Mouse (Mus musculus) cerebellum, adult 2 months (tissue): ENCODE results near the gene Slc17a2. TPM values are rescaled to one million over a fixed set of nuclear protein-coding genes. Genes with fewer than 3 reads are reported as not detected.
A peak's percentile ranks its signal among the peaks of the same experiment; 100 is the strongest.

Experiments
- DNase-seq, 2 experiments: peaks; one replicate each; pipeline ENCODE4 v3.0.0; 2021
- H3K27ac ChIP-seq: fragments of 200-500 bp; 2 replicates; pipeline ENCODE4 v1.5.1; 2012; ENCODE audit warnings: low read length, control low read depth, inconsistent platforms; ENCODE audit not compliant: insufficient read depth
- H3K27me3 ChIP-seq: fragments of 200-500 bp; 2 replicates; pipeline ENCODE4 v1.6.1; 2012; ENCODE audit warnings: inconsistent platforms, mild to moderate bottlenecking, low read length, moderate library complexity; ENCODE audit not compliant: control insufficient read depth, insufficient read depth
- H3K4me1 ChIP-seq: fragments of 200-500 bp; 2 replicates; pipeline ENCODE4 v1.6.1; 2011; ENCODE audit warnings: low read length; ENCODE audit not compliant: control insufficient read depth, insufficient read depth
- H3K4me3 ChIP-seq: fragments of 200-500 bp; replicated peaks from 2 replicates; pipeline ENCODE3; 2011; ENCODE audit warnings: mild to moderate bottlenecking, low read depth, low read length, control low read depth; ENCODE audit not compliant: insufficient read depth
- CTCF ChIP-seq: fragments of 200-500 bp; IDR thresholded peaks from 2 replicates; pipeline ENCODE4 v1.5.1; 2011; ENCODE audit warnings: low read depth, mild to moderate bottlenecking, control low read depth, low read length, moderate library complexity, borderline replicate concordance; ENCODE audit not compliant: insufficient read depth
- POLR2A ChIP-seq: fragments of 200-500 bp; IDR thresholded peaks from 2 replicates; pipeline ENCODE4 v1.6.1; 2011; ENCODE audit warnings: low read length, control low read depth, borderline replicate concordance; ENCODE audit not compliant: insufficient read depth
- WGBS: fragments of 180-500 bp; shearing (Covaris S2); methylation state at CpG from one replicate; pipeline ENCODE4 v1.1.7; 2018; 5-methylcytosine and 5-hydroxymethylcytosine counted together
- polyA plus RNA-seq: library from polyadenylated mRNA; depleted of rRNA; stranded (reverse); fragments of >200 nt; gene quantifications from 2 replicates; pipeline ENCODE4 v1.2.3, GENCODE M21; 2012; rRNA removed

Slc17a2 gene
- not detected in 2 replicates for polyA plus RNA-seq

- H3K27ac ChIP-seq: no peak within 1 kb of the TSS
- TF ChIP-seq POLR2A: no peak
- no peak for TF ChIP-seq CTCF
- 71% methylated on average over 15 of the region's 15 CpGs for WGBS
Observed at GRCm38 (mm10) chr13:23806422-23807052, at the start of gene Slc17a2. Gene Slc17a2, plus strand, starts transcription at chr13:23806993.

DNA sequence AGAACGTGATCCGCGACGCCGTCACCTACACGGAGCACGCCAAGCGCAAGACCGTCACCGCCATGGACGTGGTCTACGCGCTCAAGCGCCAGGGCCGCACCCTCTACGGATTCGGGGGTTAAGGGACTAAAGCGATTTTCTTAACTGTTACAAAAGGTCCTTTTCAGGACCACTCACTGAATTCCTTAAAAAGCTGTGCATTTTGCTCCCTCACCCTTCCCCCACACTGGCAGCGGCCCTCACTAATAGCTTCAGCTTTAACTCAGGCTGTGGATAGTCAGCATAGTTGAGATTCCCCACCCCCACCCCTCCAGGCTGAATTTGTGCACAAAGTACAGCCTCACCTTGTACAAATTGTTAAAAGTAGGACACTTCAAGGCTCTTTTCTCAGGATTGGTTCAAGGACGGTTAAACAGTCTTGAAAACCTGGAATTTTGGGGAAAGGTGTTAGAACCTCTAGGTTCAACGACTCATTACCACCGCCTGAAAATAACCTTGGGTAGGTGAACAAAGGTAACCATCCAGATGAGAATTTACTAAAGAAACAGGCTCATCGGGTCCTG lies 49.5 kb upstream of the Slc17a2 start:
- no peaks in the 10 kb centered on the region for H3K4me1 ChIP-seq
- peak overlapping the region; percentile 23 for H3K4me3 ChIP-seq
- 3% methylated on average over 18 of the region's 23 CpGs for WGBS
- no peak for TF ChIP-seq POLR2A
- TF ChIP-seq CTCF: no peak
- peak overlapping the region; percentile 42 for H3K27ac ChIP-seq
- no peaks in the 10 kb centered on the region for H3K27me3 ChIP-seq
- DNase-seq: peak in 1 of 2 experiments; percentile 29

More at GRCm38 (mm10) chr13:23806422-23807052, at the start of gene Slc17a2:
- Histone ChIP-seq H3K4me3 (no peak within 1 kb of the TSS), H3K4me1 (no peaks in the 10 kb centered on the region), H3K27me3 (no peaks in the 10 kb centered on the region)
- DNase-seq: no peak

DNA sequence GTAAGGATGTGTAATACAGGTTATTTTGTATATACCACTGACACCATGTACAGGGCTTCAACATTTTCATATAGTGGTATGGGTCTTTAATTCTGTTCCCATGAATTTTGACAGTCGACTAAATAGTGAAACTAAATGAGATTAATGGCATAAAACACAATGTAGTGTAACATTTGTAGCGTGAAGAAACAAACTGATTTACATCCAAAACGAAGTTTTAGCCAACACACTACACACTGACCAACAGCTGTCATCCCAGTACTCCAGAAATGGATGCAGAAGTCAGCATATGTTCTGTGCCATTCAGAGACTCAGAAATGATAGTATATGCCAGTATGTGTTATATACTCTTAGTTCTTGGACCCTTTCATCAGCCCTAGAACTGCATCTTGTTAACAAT lies 48.9 kb upstream of the Slc17a2 start:
- Histone ChIP-seq H3K4me3 (no peak overlapping the region), H3K27ac (no peak overlapping the region), H3K4me1 (no peaks in the 10 kb centered on the region; the same call in 1 of the 2 replicates), H3K27me3 (no peaks in the 10 kb centered on the region)
- TF ChIP-seq CTCF (no peak), POLR2A (no peak)
- no peak for DNase-seq
- 24% methylated on average over 3 of the region's 3 CpGs for whole genome bisulfite sequencing

DNA sequence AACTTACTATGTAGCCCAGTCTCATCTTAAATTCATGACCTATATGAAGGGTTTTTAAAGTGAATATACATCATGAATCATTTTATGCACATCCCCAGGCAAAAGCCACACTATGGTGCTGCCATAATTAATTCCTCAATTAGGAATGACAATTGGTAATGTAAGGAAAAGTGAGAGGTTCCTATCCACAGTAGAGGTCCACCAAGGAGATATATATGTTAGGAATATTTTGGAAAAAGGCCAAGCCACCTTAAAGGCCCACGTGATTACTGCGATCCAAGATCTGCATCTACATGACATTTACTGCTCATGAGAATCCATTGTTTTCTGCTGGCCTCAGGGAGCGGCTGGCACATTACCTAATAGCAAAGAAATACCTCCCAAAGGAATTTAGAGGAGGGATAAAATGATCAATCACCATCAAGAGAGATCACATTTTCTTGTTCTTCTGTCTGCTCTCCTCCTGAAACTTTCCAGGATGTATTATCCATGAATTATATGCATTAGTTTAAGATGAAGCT lies 47.5 kb upstream of the Slc17a2 start:
- Histone ChIP-seq H3K4me1 (no peaks in the 10 kb centered on the region; the same call in 1 of the 2 replicates), H3K27ac (no peak overlapping the region), H3K27me3 (no peaks in the 10 kb centered on the region), H3K4me3 (no peak overlapping the region)
- DNase-seq: no peak
- 80% methylated on average over 3 of the region's 3 CpGs for WGBS
- TF ChIP-seq POLR2A: no peak
- no peak for TF ChIP-seq CTCF

DNA sequence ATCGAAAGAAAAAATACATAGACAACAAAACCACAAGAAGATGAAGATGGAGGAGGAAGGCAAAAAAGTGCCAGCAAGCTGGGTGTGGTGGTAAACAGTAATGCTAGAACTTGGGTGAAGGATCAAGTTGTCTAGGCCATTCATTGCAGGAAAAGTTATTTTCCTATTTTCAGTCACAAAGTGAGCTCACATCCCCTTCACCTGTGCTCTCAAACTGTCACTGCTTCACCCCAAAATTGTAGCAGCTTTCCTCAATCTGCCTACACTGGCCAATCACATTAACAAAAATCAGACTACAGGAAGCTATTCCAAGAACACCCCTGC lies 46.9 kb upstream of the Slc17a2 start:
- Histone ChIP-seq H3K27ac (no peak overlapping the region), H3K4me3 (no peak overlapping the region), H3K27me3 (no peaks in the 10 kb centered on the region), H3K4me1 (no peaks in the 10 kb centered on the region; the same call in 1 of the 2 replicates)
- TF ChIP-seq POLR2A (no peak), CTCF (no peak)
- 74% methylated on average over 1 of the region's 1 CpGs for WGBS
- DNase-seq: no peak

DNA sequence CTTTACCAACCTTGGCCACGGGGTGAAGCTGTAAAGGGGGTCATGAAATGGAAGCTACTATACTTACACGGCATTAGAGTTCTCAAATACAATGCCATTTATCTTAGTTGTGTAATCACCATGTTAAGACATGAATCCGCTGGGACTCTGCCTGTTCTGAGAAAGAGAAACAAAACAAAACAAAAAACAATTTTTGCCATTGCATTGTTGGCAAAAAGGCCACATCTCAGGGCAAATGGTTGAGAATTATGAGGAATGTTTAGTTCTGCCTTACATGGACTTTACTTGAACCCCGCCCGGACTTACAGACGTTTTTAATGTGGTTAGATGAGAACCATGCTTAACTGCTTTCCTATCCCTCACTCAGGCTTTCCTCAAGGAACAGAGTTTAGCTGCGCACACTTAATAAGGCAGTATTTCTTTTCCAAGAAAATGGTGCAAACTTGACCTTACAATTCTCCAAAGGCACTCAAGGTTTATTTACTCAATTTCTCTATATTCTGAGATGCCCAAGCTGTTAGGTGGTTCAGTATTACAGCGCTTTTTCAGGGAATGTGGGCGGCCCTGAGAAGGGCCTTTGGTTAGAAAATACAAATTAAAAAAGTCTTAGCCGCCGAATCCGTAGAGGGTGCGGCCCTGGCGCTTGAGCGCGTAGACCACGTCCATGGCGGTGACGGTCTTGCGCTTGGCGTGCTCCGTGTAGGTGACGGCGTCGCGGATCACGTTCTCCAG lies 46.4 kb upstream of the Slc17a2 start:
- WGBS: 2% methylated on average over 26 of the region's 27 CpGs
- H3K4me3 ChIP-seq: peak overlapping the region; percentile 50
- DNase-seq: no peak

DNA sequence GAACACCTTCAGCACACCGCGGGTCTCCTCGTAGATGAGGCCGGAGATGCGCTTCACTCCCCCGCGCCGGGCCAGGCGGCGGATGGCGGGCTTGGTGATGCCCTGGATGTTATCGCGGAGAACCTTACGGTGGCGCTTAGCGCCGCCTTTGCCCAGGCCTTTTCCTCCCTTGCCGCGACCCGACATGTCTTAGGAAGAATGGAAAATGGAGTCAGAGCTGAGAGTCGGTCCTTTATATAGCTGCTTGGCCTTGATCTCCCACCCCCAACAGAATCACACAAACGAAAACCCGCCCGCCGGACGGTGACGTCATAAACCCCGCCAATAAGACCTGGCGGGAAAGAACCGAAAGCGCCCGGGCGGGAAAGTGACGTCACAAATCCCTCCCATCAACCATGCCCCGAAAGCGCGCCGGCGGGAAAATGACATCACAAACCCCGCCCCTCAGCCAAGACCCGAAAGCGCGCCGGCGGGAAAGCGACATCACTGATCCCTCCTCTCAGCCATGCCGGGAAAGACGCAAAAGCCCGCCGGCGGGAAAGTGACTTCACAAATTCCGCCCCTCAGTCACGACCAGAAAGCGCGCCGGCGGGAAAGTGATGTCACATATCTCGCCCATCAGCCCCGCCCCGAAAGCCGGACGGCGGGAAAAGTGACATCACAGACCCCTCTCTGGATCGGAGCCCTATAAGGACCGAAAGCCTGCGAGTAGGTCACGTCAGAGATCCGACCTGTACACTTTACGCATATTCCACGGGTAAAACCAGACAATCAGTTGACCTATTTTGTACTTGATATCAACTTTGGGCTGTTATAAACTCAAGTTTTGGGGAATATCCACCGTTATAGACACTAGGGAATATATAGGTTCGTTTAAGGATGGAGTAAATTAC lies 45.6 kb upstream of the Slc17a2 start, which contains the start of gene Hist1h4a:
Gene Hist1h4a (minus strand): TSS at position 259 of the 893 bp plus-strand sequence.
- no peak for TF ChIP-seq CTCF
- TF ChIP-seq POLR2A: peak; percentile 78; the same call in 1 of the 2 replicates
- H3K27ac ChIP-seq: peak within 1 kb of the TSS; percentile 79

More for the DNA sequence above, 46.4 kb upstream of the Slc17a2 start:
- Histone ChIP-seq H3K4me1 (no peaks in the 10 kb centered on the region; the same call in 1 of the 2 replicates), H3K27me3 (no peaks in the 10 kb centered on the region), H3K27ac (peak overlapping the region; percentile 79)
- TF ChIP-seq CTCF (no peak), POLR2A (no peak)

More for the DNA sequence above, 45.6 kb upstream of the Slc17a2 start, which contains the start of gene Hist1h4a:
- Histone ChIP-seq H3K4me1 (no peaks in the 10 kb centered on the region; the same call in 1 of the 2 replicates), H3K4me3 (peak within 1 kb of the TSS; percentile 67), H3K27me3 (no peaks in the 10 kb centered on the region)
- DNase-seq: peak; percentile 98 to 99
- WGBS: under 1% methylated on average over 66 of the region's 72 CpGs
